Mouse (Mus musculus): ENCODE data around the gene Gsg1l2. TPM values are rescaled to one million over a fixed set of nuclear protein-coding genes. Genes with fewer than 3 reads are reported as not detected.

The Gsg1l2 gene
- polyA plus RNA-seq (2014; fragmentation: Illumina TruSeq; extraction: RNeasy Lipid Tissue Mini Kit (QIAGEN cat#74804); ENCODE audit: insufficient read depth, low read depth, low replicate concordance) = not detected

GRCm38 (mm10) chr11:67774379-67774778 lies at the start of gene Gsg1l2:
Gene Gsg1l2, plus strand, starts transcription at chr11:67774608.

DNA sequence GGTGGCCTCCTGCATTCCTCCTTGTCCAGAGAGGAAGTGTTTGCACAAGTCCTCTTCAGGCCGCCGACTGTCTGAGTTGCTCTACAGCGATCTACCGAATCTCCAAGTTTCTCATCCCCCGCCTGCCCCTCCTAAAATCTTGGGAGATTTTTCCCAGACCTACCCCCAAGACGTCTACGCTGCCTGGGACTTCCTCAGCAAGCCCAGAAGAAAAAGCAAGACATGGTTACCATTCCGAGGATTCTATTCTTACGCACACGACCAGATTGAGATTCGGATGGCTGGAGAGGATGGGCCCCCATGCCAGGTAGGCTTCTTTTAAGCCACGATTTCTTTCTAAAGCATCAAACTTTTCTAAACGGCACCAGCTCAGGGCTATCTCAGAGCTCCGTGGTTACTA lies 3.4 kb upstream of the Gsg1l2 start, which contains the start of gene Glp2r:
Gene Glp2r, minus strand, starts transcription at position 101 of the 400 bp plus-strand sequence.

DNA sequence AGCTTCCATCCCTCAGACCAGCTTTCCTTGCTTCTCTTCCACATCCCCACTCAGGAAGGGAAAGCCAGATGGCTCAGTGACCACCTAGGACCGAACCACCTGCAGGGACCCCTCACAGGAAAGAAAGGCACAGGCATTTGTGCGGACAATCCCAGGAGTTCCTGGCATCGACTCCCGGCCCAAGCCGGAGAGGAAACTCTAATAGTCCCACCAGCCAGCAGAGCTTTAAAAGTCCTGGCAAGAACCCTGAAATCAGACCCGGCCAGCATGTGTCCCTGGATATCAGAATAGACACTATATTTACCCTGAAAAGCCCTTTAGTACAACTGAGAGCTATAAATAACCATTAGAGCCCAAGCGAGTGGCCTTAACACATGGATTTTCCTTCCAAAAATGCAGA lies 23.5 kb downstream of the Gsg1l2 start, which contains the start of gene Dhrs7c:
Gene Dhrs7c, plus strand, starts transcription at position 257 of the 400 bp plus-strand sequence.

Other genes starting within 250 kb of the Gsg1l2 start
- gene Rcvrn, start 79.3 kb upstream of the Gsg1l2 start, polyA plus RNA-seq (2014; fragmentation: Illumina TruSeq; extraction: RNeasy Lipid Tissue Mini Kit (QIAGEN cat#74804); ENCODE audit: insufficient read depth, low read depth, low replicate concordance) = not detected
- gene Glp2r, start 3.5 kb upstream of the Gsg1l2 start, polyA plus RNA-seq (2014; fragmentation: Illumina TruSeq; extraction: RNeasy Lipid Tissue Mini Kit (QIAGEN cat#74804); ENCODE audit: insufficient read depth, low read depth, low replicate concordance) = not detected
- gene Dhrs7c, start 23.6 kb downstream of the Gsg1l2 start, polyA plus RNA-seq (2014; fragmentation: Illumina TruSeq; extraction: RNeasy Lipid Tissue Mini Kit (QIAGEN cat#74804); ENCODE audit: insufficient read depth, low read depth, low replicate concordance) = 6.0 TPM
- gene Usp43, start 147.5 kb downstream of the Gsg1l2 start, polyA plus RNA-seq (2014; fragmentation: Illumina TruSeq; extraction: RNeasy Lipid Tissue Mini Kit (QIAGEN cat#74804); ENCODE audit: insufficient read depth, low read depth, low replicate concordance) = 4.2 TPM
- 10.0 TPM for gene Cfap52, start 191.0 kb downstream of the Gsg1l2 start, polyA plus RNA-seq (2014; fragmentation: Illumina TruSeq; extraction: RNeasy Lipid Tissue Mini Kit (QIAGEN cat#74804); ENCODE audit: insufficient read depth, low read depth, low replicate concordance)
- 42.4 TPM for gene Stx8, start 191.6 kb downstream of the Gsg1l2 start, polyA plus RNA-seq (2014; fragmentation: Illumina TruSeq; extraction: RNeasy Lipid Tissue Mini Kit (QIAGEN cat#74804); ENCODE audit: insufficient read depth, low read depth, low replicate concordance)